29 mouse cellular contexts compared by ENCODE assay signal in genomic region chr7:133576281-133576680, GRCm38 (mm10). TPM values are rescaled to one million over a fixed set of nuclear protein-coding genes. Genes with fewer than 3 reads are reported as not detected.
DNase-seq lines count a peak whose midpoint lies in the region; ATAC-seq and TF ChIP-seq lines count a peak whose summit lies in the region.
"Had no signal": no experiment of that assay in that cellular context is flagged by ENCODE, and none has a peak within 500 bp of the region (broad histone marks: within the 10 kb centered on the region; RNA-seq: fewer than 3 reads in every experiment).

No protein-coding gene starts in this region.

- no peak overlapping the region for H3K4me3 ChIP-seq in kidney, embryonic 16.5 days (ENCODE audit: low read length)
- H3K4me3 ChIP-seq in E14TG2a.4 (replicated peaks; ENCODE audit: low read length), result peak overlapping the region; percentile 70
- H3K4me3 ChIP-seq: embryonic facial prominence, embryonic 10.5 days; embryonic facial prominence, embryonic 12.5 days; forebrain, embryonic 13.5 days; forebrain, embryonic 15.5 days had no signal

- peaks cover 17% of the 10 kb centered on the region for H3K4me1 ChIP-seq in kidney, embryonic 16.5 days (ENCODE audit: insufficient read depth, low read length)
- H3K4me1 ChIP-seq in E14TG2a.4 (replicated peaks; ENCODE audit: low read depth, low read length), result peaks cover 73% of the 10 kb centered on the region
- H3K4me1 ChIP-seq: embryonic facial prominence, embryonic 12.5 days; forebrain, embryonic 15.5 days had no signal

- H3K9ac ChIP-seq in kidney, embryonic 16.5 days (replicated peaks; ENCODE audit: low read length), result 0 out of 2 replicates have a peak overlapping the region, but pooled peaks have one; percentile 29
- H3K9ac ChIP-seq: embryonic facial prominence, embryonic 12.5 days; forebrain, embryonic 13.5 days; forebrain, embryonic 15.5 days; forebrain, postnatal 0 days had no signal

- TF ChIP-seq CTCF in E14TG2a.4 (conservative IDR thresholded peaks at IDR 0.05; ENCODE audit: low read length), result no peak

- WGBS in kidney, embryonic 16.5 days, result 54% methylated on average over 6 of the region's 6 CpGs

- H3K4me2 ChIP-seq in kidney, embryonic 16.5 days (replicated peaks; ENCODE audit: low read depth, low read length), result no peak overlapping the region
- H3K4me2 ChIP-seq: embryonic facial prominence, embryonic 12.5 days; forebrain, embryonic 13.5 days; forebrain, embryonic 15.5 days had no signal

- H3K27ac ChIP-seq in kidney, embryonic 16.5 days (ENCODE audit: low read length), result peak overlapping the region; percentile 31; the same call in 1 of the 2 replicates
- H3K27ac ChIP-seq: embryonic facial prominence, embryonic 10.5 days; embryonic facial prominence, embryonic 12.5 days; forebrain, embryonic 13.5 days; forebrain, embryonic 15.5 days had no signal

- ATAC-seq in kidney, embryonic 16.5 days (ENCODE audit: low FRiP score, low TSS enrichment), result 0 out of 2 replicates have a peak, but pooled peaks have one; percentile 27
- ATAC-seq: activated CD4-positive, CD25-positive, alpha-beta regulatory T cell, adult 4 months; CD4-positive, CD25-positive, alpha-beta regulatory T cell, adult 4 months; forebrain, embryonic 13.5 days; forebrain, embryonic 15.5 days; forebrain, postnatal 0 days; Patski had no signal

- DNase-seq in heart, adult 11 months, result peak; percentile 78
- DNase-seq in heart, postnatal 25 days (ENCODE audit: low spot score), result no peak
- no peak for DNase-seq in kidney, adult 18-20 months
- DNase-seq in frontal cortex, postnatal 25 days (ENCODE audit: low spot score in 2 of 2), result no peak
- DNase-seq: adrenal gland, adult 8-10 months; adrenal gland, postnatal 14 days; adrenal gland, postnatal 36 days; B cell, adult 2 months; cerebellum, adult 11-12 months; cerebellum, adult 2 months; cerebellum, adult 9-10 months; cerebellum, postnatal 10 days; cerebellum, postnatal 25 days; forebrain, postnatal 0 days had no signal

- intact Hi-C loops in heart, postnatal 25 days (cut with DNase I), result no loop called here

- no peaks in the 10 kb centered on the region for H3K36me3 ChIP-seq in kidney, embryonic 16.5 days (ENCODE audit: insufficient read depth, low read length)
- H3K36me3 ChIP-seq in E14TG2a.4 (ENCODE audit: insufficient read depth, low read length), result 0 out of 2 replicates have a peak, but pooled peaks cover 5% of the 10 kb centered on the region
- H3K36me3 ChIP-seq: embryonic facial prominence, embryonic 10.5 days; embryonic facial prominence, embryonic 12.5 days; forebrain, embryonic 15.5 days; G1E had no signal

- H3K27me3 ChIP-seq in kidney, embryonic 16.5 days (ENCODE audit: insufficient read depth, low read length), result no peaks in the 10 kb centered on the region
- peaks cover 3% of the 10 kb centered on the region; the same call in 1 of the 2 replicates for H3K27me3 ChIP-seq in E14TG2a.4 (ENCODE audit: insufficient read depth, low read length)
- H3K27me3 ChIP-seq: embryonic facial prominence, embryonic 12.5 days; forebrain, embryonic 13.5 days; forebrain, embryonic 15.5 days; Patski had no signal

- no peaks in the 10 kb centered on the region for H3K9me3 ChIP-seq in kidney, embryonic 16.5 days (ENCODE audit: low read length)
- no peaks in the 10 kb centered on the region for H3K9me3 ChIP-seq in E14TG2a.4 (ENCODE audit: low read length)
- H3K9me3 ChIP-seq: embryonic facial prominence, embryonic 10.5 days; embryonic facial prominence, embryonic 12.5 days; forebrain, embryonic 13.5 days; forebrain, embryonic 15.5 days; G1E had no signal

RNA-seq across cellular contexts. Expression of gene Tex36, which starts 25.7 kb away (rescaled TPM):
- not detected for total RNA-seq in heart, postnatal 25 days (2021)
- polyA plus RNA-seq in kidney, embryonic 16.5 days (2015; fragmentation: Nextera tagmentation; extraction: Ambion mirVana), result not detected in 2 replicates
- total RNA-seq: adrenal gland, adult 18-20 months; adrenal gland, adult 8-10 months; adrenal gland, postnatal 14 days; adrenal gland, postnatal 36 days; CH12.LX; forebrain, postnatal 0 days; G1E had no signal
- polyA plus RNA-seq: activated CD4-positive, CD25-positive, alpha-beta regulatory T cell, adult 4 months; CD4-positive, CD25-positive, alpha-beta regulatory T cell, adult 4 months; cortical plate, adult 2 months; embryonic facial prominence, embryonic 10.5 days; embryonic facial prominence, embryonic 12.5 days; embryonic facial prominence, embryonic 14.5 days; forebrain, embryonic 11.5 days; forebrain, embryonic 13.5 days; forebrain, embryonic 15.5 days; G1E; Patski had no signal
